Mouse (Mus musculus) kidney, adult 2 months (tissue): ENCODE results near the gene Acvrl1. TPM values are rescaled to one million over a fixed set of nuclear protein-coding genes. Genes with fewer than 3 reads are reported as not detected.

ENCODE experiments used
- DNase-seq: peaks from one replicate; pipeline ENCODE4 v3.0.0; 2021
- H3K27ac ChIP-seq: fragments of 200-500 bp; 2 replicates; pipeline ENCODE4 v1.5.1; 2012; ENCODE audit warnings: low read depth, low read length, control low read depth, inconsistent platforms; ENCODE audit not compliant: insufficient read depth
- H3K27me3 ChIP-seq: fragments of 200-500 bp; replicated peaks from 2 replicates; pipeline ENCODE4 v1.6.1; 2012; ENCODE audit warnings: mild to moderate bottlenecking, moderate library complexity, low read length, inconsistent platforms; ENCODE audit not compliant: control insufficient read depth, insufficient read depth
- H3K36me3 ChIP-seq: fragments of 200-500 bp; 2 replicates; pipeline ENCODE4 v1.6.1; 2012; ENCODE audit warnings: mild to moderate bottlenecking, moderate library complexity, low read length, inconsistent platforms; ENCODE audit not compliant: control insufficient read depth, insufficient read depth
- H3K4me1 ChIP-seq: fragments of 200-500 bp; 2 replicates; pipeline ENCODE4 v1.6.1; 2011; ENCODE audit warnings: low read length; ENCODE audit not compliant: control insufficient read depth, insufficient read depth
- H3K4me3 ChIP-seq: fragments of 200-500 bp; 2 replicates; pipeline ENCODE4 v1.5.1; 2011; ENCODE audit warnings: mild to moderate bottlenecking, low read depth, low read length, control low read depth; ENCODE audit not compliant: insufficient read depth
- CTCF ChIP-seq: fragments of 200-500 bp; conservative IDR thresholded peaks from 2 replicates; pipeline ENCODE4 v1.5.1; 2011; ENCODE audit warnings: low read depth, mild to moderate bottlenecking, control low read depth, low read length, moderate library complexity, mixed read lengths; ENCODE audit not compliant: insufficient read depth, insufficient read length
- POLR2A ChIP-seq: fragments of 200-500 bp; IDR thresholded peaks from one replicate; pipeline ENCODE4 v1.6.1; 2011; ENCODE audit warnings: low read depth, low read length, control low read depth
- WGBS: fragments of 180-500 bp; shearing (Covaris S2); methylation state at CpG from one replicate; pipeline ENCODE4 v1.1.7; 2018; 5-methylcytosine and 5-hydroxymethylcytosine counted together
- polyA plus RNA-seq: library from polyadenylated mRNA; depleted of rRNA; stranded (reverse); fragments of >200 nt; gene quantifications from 2 replicates; pipeline ENCODE4 v1.2.3, GENCODE M21; 2012

Acvrl1 gene
- polyA plus RNA-seq, 1 experiment: 34.1 TPM

- Histone ChIP-seq H3K4me1 (no peaks in the 10 kb centered on the region), H3K4me3 (no peak overlapping the region), H3K27me3 (no peaks in the 10 kb centered on the region), H3K36me3 (no peaks in the 10 kb centered on the region), H3K27ac (no peak overlapping the region)
- 60% methylated on average over 2 of the region's 2 CpGs for WGBS
- TF ChIP-seq CTCF (no peak), POLR2A (no peak)
- DNase-seq: peak; percentile 61
Measured at GRCm38 (mm10) chr15:101122290-101122589, 6.1 kb upstream of the Acvrl1 start.

DNA sequence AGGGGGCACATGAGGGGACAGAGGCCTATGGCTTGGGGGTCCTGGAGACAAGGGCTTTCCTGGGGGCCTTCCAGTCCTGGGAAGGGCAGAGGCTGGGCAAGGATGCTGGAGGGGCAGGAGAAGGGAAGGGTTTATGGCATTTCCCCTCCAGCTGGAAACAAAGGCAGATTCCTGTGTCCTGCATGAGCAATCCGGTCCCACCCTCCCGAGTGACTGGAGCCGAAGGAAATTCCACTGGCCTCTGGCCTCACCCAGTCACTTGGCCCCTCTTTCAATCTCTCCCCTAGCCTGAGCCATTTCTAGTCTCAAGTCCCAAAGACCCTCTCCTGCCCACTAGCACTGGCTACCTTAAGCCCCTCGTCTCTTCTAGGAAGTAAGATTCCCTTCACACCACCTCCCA lies 5.1 kb upstream of the Acvrl1 start:
- TF ChIP-seq POLR2A (no peak), CTCF (no peak)
- H3K4me3 ChIP-seq: no peak overlapping the region
- 52% methylated on average over 4 of the region's 4 CpGs for WGBS
- H3K27me3 ChIP-seq: no peaks in the 10 kb centered on the region
- H3K36me3 ChIP-seq: no peaks in the 10 kb centered on the region
- peak; percentile 71 for DNase-seq
- peak overlapping the region; percentile 79 for H3K27ac ChIP-seq
- H3K4me1 ChIP-seq: no peaks in the 10 kb centered on the region

GRCm38 (mm10) chr15:101125561-101125960 lies 2.8 kb upstream of the Acvrl1 start:
- Histone ChIP-seq H3K4me3 (no peak overlapping the region), H3K27ac (no peak overlapping the region), H3K27me3 (no peaks in the 10 kb centered on the region), H3K36me3 (no peaks in the 10 kb centered on the region), H3K4me1 (no peaks in the 10 kb centered on the region)
- TF ChIP-seq CTCF (no peak), POLR2A (no peak)
- 91% methylated on average over 6 of the region's 6 CpGs for WGBS
- DNase-seq: no peak

DNA sequence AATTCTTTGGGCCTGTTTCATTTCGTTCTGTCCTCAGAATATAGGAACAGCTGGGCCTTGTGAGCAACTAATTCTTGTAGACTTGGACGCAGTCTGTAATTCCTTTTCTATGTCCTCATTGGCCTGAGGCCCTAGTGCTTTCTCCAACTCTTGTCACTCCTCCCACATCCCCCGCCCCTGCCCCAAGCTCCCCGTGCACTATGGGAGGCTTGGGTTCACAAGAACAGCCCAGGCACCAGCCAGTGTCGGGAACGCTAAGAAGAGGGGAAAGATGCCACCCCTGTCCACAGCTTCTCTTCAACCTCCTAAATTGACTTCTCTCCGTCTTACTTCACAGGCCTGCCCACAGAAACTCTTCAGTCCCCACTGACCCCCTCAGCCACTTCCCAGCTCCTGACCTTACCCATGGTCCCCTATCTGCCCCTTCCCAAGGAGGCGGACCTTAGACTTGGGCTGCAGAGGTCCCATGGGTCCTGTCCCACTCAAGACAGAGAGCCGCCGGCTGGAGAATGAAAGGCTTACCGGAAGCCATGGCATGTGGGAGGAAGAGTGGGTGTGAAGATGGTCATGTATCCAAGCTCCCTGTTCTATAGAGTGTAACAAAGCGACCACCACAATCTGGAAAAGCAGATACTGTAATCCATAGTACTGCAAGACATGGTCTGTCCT lies 1.3 kb upstream of the Acvrl1 start:
- 0 out of 2 replicates have a peak overlapping the region, but pooled peaks have one; percentile 17 for H3K27ac ChIP-seq
- no peak for DNase-seq
- H3K4me1 ChIP-seq: peaks cover 2% of the 10 kb centered on the region; the same call in 1 of the 2 replicates
- WGBS: 79% methylated on average over 12 of the region's 12 CpGs
- H3K36me3 ChIP-seq: no peaks in the 10 kb centered on the region
- TF ChIP-seq POLR2A (no peak), CTCF (no peak)
- H3K4me3 ChIP-seq: no peak overlapping the region
- no peaks in the 10 kb centered on the region for H3K27me3 ChIP-seq

GRCm38 (mm10) chr15:101129412-101129811 lies 1.1 kb downstream of the Acvrl1 start:
- DNase-seq: no peak
- 33% methylated on average over 5 of the region's 5 CpGs for WGBS
- H3K36me3 ChIP-seq: no peaks in the 10 kb centered on the region
- peak overlapping the region; percentile 62 for H3K4me3 ChIP-seq
- H3K4me1 ChIP-seq: peaks cover 2% of the 10 kb centered on the region
- H3K27me3 ChIP-seq: no peaks in the 10 kb centered on the region
- TF ChIP-seq POLR2A (no peak), CTCF (no peak)
- peak overlapping the region; percentile 5; the same call in 1 of the 2 replicates for H3K27ac ChIP-seq

DNA sequence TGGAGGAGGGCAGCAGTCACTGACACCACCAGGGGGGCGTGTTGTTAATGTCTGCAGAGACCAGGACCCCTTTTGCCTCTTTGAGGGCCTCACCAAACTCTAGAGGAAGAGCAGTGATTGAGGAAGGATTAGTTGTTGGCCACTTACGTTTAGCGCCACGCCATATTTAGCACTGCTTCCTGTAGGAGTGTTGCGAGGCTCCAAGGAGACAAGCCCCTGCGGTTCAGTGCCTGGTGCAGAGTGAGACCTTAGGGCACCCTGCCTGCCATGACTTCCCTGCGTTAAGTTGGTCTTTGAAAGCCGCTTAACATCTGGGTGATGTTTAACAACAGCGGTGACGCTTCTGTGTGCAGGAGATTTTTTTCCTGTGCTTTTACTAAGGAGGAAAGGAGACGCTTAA lies 3.2 kb downstream of the Acvrl1 start:
- Histone ChIP-seq H3K36me3 (no peaks in the 10 kb centered on the region), H3K4me3 (no peak overlapping the region; the same call in 1 of the 2 replicates), H3K4me1 (peaks cover 2% of the 10 kb centered on the region), H3K27me3 (no peaks in the 10 kb centered on the region), H3K27ac (no peak overlapping the region)
- DNase-seq: no peak
- WGBS: 28% methylated on average over 11 of the region's 11 CpGs
- no peak for TF ChIP-seq POLR2A
- no peak for TF ChIP-seq CTCF

- no peak for TF ChIP-seq POLR2A
- TF ChIP-seq CTCF: no peak
- Histone ChIP-seq H3K4me3 (no peak overlapping the region), H3K27ac (0 out of 2 replicates have a peak overlapping the region, but pooled peaks have one; percentile 17), H3K27me3 (no peaks in the 10 kb centered on the region), H3K4me1 (peaks cover 2% of the 10 kb centered on the region), H3K36me3 (no peaks in the 10 kb centered on the region)
- 31% methylated on average over 6 of the region's 6 CpGs for WGBS
- no peak for DNase-seq
Measured at GRCm38 (mm10) chr15:101132041-101132440, 3.7 kb downstream of the Acvrl1 start.
